Mouse (Mus musculus) embryonic fibroblast, embryonic 13.5 days (primary cell): ENCODE measurements around the gene Sbno1.

Source experiments
- CTCF ChIP-seq: IDR thresholded peaks from 2 replicates; pipeline ENCODE4 v1.5.1; 2011; ENCODE audit warnings: mild to moderate bottlenecking, control low read depth, low read length, moderate library complexity, borderline replicate concordance; ENCODE audit not compliant: insufficient read depth
- POLR2A ChIP-seq: IDR thresholded peaks from 2 replicates; pipeline ENCODE4 v1.6.1; 2011; ENCODE audit warnings: low read depth, mild to moderate bottlenecking, control low read depth, low read length, moderate library complexity

GRCm38 (mm10) chr5:124454082-124454419, 28.2 kb upstream of the Sbno1 start:
- TF ChIP-seq CTCF (no peak), POLR2A (no peak)
